Mouse (Mus musculus): ENCODE measurements around the gene Pla2g7.

DNA sequence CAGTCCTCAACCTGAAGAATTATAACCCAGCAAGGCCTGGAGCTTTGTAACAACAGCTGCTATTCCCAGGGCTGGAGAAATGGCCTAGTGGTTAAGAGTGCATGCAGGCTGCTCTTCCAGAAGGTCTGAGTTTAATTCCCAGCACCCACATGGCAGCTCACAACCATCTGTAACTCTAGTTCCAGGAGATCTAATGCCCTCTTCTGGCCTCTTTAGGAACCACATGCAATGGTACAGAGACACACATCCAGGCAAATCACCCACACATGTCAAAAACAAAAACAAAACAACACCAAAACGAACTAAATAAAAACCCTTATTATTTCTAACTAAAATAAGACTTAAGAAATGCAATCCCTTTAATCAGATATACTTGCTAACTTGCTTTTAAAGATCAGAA is 72.9 kb downstream of the Pla2g7 start:
- TF ChIP-seq GATA1 (IDR thresholded peaks at IDR 0.05; ENCODE audit: low read length) (no peak), TAL1 (IDR thresholded peaks at IDR 0.05; ENCODE audit: low read length) (no peak)

Data from erythroblast, embryonic 14.5 days (primary cell).